Mouse (Mus musculus) urinary bladder, adult 2 months (tissue): ENCODE data around the gene Rce1. TPM values are rescaled to one million over a fixed set of nuclear protein-coding genes. Genes with fewer than 3 reads are reported as not detected.

ENCODE experiments used
- DNase-seq: peaks from one replicate; pipeline ENCODE4 v3.0.0; 2022; ENCODE audit warnings: low spot score
- polyA plus RNA-seq: library from polyadenylated mRNA; depleted of rRNA; stranded (reverse); fragments of >200 nt; gene quantifications from 2 replicates; pipeline ENCODE4 v1.2.3, GENCODE M21; 2012; rRNA removed

The Rce1 gene
- polyA plus RNA-seq: 40.1 and 50.6 TPM in 2 replicates

GRCm38 (mm10) chr19:4625179-4625828 is at the start of gene Rce1:
Gene Rce1, minus strand, starts transcription at chr19:4625641.
- DNase-seq: peak; percentile 90

GRCm38 (mm10) chr19:4672401-4672800 is 47.0 kb upstream of the Rce1 start:
- DNase-seq: no peak

- DNase-seq: no peak
Measured at GRCm38 (mm10) chr19:4670776-4671175, 45.3 kb upstream of the Rce1 start.

GRCm38 (mm10) chr19:4666815-4667214 is 41.4 kb upstream of the Rce1 start:
- DNase-seq: no peak

- no peak for DNase-seq
Measured at GRCm38 (mm10) chr19:4658156-4658555, 32.7 kb upstream of the Rce1 start.

- no peak for DNase-seq
Measured at GRCm38 (mm10) chr19:4646917-4647492, 21.6 kb upstream of the Rce1 start.

- DNase-seq: no peak
Measured at GRCm38 (mm10) chr19:4644271-4644670, 18.8 kb upstream of the Rce1 start.

GRCm38 (mm10) chr19:4635986-4636385 is 10.5 kb upstream of the Rce1 start:
- no peak for DNase-seq

- DNase-seq: no peak
Measured at GRCm38 (mm10) chr19:4628819-4629218, 3.4 kb upstream of the Rce1 start.

GRCm38 (mm10) chr19:4625829-4626535 is 541 bp upstream of the Rce1 start:
- no peak for DNase-seq

- DNase-seq: no peak
Measured at GRCm38 (mm10) chr19:4624406-4625178, 849 bp downstream of the Rce1 start.

- DNase-seq: no peak
Measured at GRCm38 (mm10) chr19:4624006-4624405, 1.4 kb downstream of the Rce1 start.

GRCm38 (mm10) chr19:4623419-4623818 is 2.0 kb downstream of the Rce1 start:
- DNase-seq: no peak

- no peak for DNase-seq
Measured at GRCm38 (mm10) chr19:4622780-4623179, 2.7 kb downstream of the Rce1 start.

GRCm38 (mm10) chr19:4620721-4621120 is 4.7 kb downstream of the Rce1 start:
- no peak for DNase-seq

GRCm38 (mm10) chr19:4619461-4619860 is 6.0 kb downstream of the Rce1 start:
- DNase-seq: no peak

GRCm38 (mm10) chr19:4618183-4618582 is 7.3 kb downstream of the Rce1 start:
- DNase-seq: no peak

GRCm38 (mm10) chr19:4616546-4616945 is 8.9 kb downstream of the Rce1 start:
- no peak for DNase-seq

GRCm38 (mm10) chr19:4615151-4616093 is 10.0 kb downstream of the Rce1 start, which contains the start of gene Lrfn4:
Gene Lrfn4, minus strand, starts transcription at chr19:4615667.
- peak; percentile 68 for DNase-seq

GRCm38 (mm10) chr19:4614305-4615150 is 10.9 kb downstream of the Rce1 start:
- peak; percentile 46 for DNase-seq
